Mouse (Mus musculus): ENCODE measurements around the gene Gpr21.

GRCm38 (mm10) chr2:37556366-37556765 is 40.2 kb downstream of the Gpr21 start:
- TF ChIP-seq POLR2A (IDR thresholded peaks at IDR 0.05; ENCODE audit: insufficient read depth, low read length) (no peak), CTCF (IDR thresholded peaks at IDR 0.05; ENCODE audit: low read depth, low read length) (no peak)

Data from ES-Bruce4 (cell line).